Mouse (Mus musculus) ovary, adult 18-20 months (tissue): ENCODE results near the gene Slc44a4.

Source experiments
- DNase-seq: peaks from one replicate; pipeline ENCODE4 v3.0.0; 2022; ENCODE audit warnings: low spot score, mixed read lengths

Slc44a4 gene

DNA sequence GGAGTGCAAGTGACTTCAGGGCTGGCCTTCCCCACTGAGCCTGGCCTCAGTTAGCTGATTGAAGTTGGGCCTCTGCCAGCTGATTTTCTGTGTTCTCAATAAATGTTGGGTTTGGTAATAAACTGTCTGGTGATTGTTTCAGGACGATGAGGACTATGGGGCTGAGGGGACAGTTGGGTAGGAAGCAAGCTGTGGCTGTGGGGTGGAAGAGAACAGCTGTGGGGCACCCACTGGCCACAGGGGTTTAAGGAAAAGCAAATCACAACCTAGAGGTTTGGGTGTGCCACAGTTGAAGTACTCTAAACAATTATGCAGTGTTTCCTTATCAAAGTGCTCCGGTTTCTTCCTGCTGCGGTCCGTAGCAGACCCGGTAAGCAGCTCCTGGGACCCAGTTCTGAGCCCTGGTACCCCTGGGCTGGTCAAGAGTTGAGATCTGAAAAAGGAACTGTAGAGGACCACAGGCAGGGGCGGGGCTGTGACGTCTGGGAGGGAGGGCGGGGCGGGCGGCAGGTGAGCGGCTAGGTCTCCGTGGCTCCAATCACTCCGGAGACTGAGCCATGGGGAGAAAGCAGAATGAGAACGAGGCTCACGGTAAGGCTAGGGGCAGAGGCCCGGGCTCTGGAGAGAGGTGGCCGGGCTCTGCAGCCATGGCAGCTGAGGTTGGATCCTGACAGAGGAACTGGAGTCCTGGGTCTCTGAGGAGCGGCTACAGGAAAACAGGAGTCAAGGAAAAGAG lies at the start of gene Slc44a4:
Gene Slc44a4, plus strand, starts transcription at position 537 of the 736 bp plus-strand sequence.
- DNase-seq: no peak

- DNase-seq: no peak
These were observed 48.3 kb upstream of the Slc44a4 start for GRCm38 (mm10) chr17:34865981-34866380.

DNA sequence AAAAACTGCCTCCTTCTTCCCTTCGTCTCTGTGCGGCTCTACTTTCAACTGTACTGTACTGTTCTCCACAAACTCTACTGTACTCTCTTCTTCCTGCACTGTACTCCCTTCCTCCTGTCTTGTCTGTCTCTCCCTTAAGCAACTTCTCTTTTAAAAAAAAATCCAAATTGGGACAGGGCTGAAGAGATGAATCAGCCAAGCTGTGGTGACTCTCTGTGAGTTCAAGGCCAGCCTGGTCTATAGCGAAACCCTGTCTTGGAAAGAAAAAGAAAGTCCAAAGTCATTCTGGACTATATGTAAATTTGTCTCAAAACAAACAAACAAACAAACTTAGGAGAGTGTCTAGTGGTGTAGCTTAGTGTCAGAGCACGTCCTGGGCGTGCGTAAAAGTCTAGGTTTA lies 39.9 kb upstream of the Slc44a4 start:
- DNase-seq: no peak

- no peak for DNase-seq
These were observed 34.9 kb upstream of the Slc44a4 start, which contains the start of gene Zbtb12 for GRCm38 (mm10) chr17:34879336-34879879. Zbtb12 (plus strand) TSS chr17:34879483.

DNA sequence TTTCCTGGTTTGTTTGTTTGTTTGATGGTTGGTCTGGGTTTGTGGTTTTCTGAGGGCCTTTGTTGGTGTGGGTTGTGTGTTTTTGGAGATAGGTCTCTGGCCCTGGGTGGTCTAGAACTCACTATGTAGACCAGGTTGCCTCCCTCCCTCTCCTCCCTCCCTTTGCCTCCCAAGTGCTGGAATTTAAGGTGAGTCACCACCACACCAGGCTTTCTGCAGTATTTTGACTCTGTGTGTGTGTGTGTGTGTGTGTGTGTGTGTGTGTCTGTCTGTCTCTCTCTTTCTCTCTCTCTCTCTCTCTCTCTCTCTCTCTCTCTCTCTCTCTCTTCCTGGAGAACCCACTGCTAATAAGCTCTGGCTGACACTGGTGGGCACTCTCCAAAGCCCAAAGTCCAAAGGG lies 33.1 kb upstream of the Slc44a4 start:
- DNase-seq: no peak

DNA sequence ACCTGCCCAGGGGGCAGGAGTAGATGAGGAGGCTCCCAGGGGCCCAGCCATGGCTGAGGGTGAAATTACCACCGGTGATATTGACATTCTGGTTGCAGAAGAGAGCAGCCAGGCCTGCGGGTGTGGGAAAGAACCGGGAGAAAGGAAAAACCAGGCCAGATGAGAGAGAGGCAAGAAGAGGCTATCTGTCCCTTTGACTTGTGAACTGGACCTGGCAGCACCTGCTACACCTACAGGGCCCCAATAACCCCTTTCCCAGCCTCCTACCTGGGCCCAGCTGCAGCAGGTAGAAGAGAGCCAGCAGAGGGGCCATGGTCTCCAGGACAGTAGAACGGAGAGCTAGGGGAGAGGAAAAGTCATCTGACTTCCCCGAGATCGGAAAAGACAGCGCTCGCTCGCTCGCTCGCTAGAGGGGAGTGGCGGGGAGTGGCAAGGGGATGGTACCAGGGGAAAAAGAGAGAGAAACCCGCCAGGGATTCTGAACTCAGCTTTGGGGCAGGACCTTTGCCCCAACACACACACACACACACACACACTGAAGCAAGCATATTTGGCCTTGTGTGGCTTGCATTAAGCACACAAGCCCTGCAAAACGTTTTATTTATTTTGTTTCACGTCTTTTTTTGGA lies 32.5 kb upstream of the Slc44a4 start, which contains the start of gene Gm20547:
Gene Gm20547, minus strand, starts transcription at position 360 of the 628 bp plus-strand sequence.
- DNase-seq: no peak

- no peak for DNase-seq
These were observed 30.9 kb upstream of the Slc44a4 start for GRCm38 (mm10) chr17:34883332-34883731.

DNA sequence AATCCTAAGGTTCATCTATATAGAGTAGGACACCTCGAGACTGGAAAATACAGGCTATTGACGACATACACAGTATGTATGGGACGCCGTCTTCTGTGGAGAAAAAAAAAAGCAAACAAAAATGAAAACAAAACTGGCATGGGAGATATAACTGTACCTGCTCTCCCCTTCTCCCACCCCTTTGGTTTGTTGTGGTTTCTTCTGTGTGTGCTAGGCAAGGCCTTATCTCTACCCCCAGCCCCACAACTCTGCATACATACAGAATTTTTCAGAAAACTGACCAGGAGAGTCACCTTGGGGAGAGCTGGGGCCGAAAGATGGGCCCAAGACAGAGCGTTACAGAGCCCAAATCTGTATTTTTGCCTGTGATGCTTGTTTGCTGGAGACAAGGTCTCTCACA lies 29.6 kb upstream of the Slc44a4 start:
- DNase-seq: no peak

GRCm38 (mm10) chr17:34885615-34886014 lies 28.7 kb upstream of the Slc44a4 start:
- DNase-seq: no peak

GRCm38 (mm10) chr17:34887942-34888341 lies 26.3 kb upstream of the Slc44a4 start:
- no peak for DNase-seq

DNA sequence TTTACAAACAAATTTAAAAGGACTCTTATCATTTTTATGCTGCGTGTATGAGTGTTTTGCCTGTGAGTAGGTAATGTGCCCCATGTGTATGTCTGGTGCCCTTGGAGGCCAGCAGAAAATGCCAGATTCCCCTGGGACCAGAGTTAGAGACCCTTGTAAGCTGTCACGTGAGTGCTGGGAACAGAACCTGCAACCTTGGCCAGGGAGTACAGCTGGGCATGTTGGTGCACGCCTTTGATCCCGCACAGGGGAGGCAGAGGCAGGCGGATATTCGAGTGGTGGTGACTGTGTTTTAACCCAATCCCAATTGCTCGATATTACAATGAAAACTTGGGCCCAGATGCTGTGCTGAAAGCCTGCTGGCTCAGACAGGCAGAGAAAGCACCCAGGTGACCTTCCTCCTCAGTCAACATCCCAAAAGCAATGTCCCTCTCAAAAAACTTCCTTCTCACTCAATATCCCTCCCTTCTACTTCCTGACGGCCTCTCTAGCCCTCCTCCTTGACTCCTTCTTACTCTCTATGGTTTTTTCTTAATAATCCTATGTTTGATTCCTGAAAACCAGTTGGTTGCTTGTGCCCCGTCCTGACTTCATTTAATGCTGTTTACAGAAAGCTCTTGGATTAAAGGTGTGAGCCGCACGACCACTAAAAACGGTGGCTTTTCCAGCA lies 24.1 kb upstream of the Slc44a4 start:
- DNase-seq: no peak

DNA sequence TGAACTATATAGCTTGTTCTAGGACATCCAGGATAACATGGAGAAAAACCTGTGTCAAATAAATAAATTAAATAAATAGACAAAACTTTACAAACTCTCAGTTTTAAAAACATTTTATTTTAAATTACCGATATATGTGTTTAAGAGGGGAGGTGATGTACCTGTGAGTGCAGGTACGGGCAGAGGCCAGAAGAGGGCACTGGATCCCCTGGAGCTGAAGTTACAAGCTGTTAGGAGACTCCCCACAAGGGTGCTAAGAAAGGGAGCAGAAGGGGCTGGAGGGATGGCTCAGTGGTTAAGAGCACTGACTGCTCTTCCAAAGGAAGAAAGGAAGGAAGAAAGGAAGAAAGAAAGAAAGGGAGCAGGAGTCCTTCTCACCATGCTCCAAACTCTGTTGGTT lies 22.9 kb upstream of the Slc44a4 start:
- no peak for DNase-seq

DNA sequence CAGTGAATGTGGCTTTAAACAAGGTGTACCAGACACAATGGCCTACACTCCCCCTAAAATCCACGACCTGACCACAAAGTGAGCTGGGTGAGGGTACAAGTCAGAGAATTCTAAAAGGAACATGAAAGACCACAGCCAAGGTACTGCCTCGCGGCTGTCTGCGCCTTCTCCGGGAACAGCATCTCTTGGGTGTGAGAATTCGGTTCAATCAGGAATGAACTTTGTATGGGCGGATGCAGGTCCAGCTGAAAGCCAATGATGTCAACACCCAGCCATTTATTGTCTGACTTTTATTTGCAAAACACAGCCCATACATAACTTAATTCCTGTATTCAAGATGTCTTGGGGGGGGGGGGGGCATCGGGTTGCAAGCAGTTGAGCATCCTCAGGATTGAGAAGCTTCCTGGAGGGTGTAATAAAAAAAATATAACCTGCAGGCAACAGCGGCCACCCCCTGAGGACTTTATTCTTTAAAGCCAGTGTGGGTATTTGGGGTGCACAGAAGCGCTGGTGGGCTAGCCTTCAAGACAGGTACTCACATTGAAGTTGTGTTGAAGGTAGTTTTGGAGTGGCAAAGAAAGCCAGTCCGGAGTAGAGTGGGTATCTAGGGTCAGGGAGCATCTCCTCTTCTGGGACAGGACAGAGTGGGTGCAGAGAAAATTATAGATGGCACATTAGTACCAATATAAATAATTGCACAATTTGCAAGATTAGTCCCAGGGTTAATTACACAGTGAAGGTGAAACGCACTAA lies 21.0 kb upstream of the Slc44a4 start:
- DNase-seq: no peak

- DNase-seq: peak; percentile 94
These were observed 20.1 kb upstream of the Slc44a4 start for GRCm38 (mm10) chr17:34894074-34894597.

DNA sequence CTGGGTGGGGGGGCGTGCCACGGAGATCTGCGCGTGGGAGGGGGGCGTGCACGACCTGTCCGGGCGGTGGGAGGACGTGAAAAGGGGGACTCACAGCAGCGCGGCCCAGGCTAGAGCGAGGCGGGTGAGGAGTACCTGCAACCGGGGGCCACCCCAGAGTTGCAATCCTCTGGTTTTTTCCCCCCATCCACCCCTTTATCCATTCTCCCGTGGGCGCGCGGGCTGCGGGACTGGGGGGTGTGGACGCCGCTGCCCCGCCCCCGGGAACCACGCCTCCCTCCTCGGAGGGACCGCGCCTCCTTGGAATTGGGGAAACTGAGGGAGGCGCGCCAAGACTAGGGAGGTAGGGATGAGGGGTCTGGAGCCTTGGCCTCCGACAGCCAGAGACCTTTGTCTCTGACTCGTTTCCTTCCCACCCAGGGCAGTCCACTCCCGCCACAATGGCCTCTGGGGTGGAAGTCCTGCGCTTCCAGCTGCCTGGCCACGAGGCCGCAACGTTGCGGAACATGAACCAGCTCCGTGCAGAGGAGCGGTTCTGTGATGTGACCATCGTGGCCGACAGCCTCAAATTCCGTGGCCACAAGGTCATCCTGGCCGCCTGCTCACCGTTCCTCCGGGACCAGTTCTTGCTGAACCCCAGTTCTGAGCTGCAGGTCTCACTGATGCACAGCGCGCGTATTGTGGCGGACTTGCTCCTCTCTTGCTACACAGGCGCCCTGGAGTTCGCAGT lies 19.3 kb upstream of the Slc44a4 start:
- peak; percentile 53 for DNase-seq

DNA sequence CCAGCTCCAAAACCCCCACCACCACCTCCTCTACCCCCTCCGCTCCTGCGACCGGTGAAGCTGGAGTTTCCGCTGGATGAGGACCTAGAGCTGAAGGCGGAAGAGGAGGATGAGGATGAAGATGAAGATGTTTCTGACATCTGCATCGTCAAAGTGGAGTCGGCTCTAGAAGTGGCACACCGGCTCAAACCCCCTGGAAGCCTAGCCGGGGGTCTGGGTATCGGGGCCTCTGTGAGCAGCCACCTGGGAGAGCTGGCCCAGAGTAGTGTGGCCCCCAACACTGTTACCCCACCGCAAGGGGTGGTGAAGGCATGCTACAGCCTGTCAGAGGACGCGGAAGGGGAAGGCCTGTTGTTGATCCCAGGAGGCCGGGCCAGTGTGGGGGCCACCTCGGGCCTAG lies 18.5 kb upstream of the Slc44a4 start:
- DNase-seq: no peak

- no peak for DNase-seq
These were observed 17.9 kb upstream of the Slc44a4 start for GRCm38 (mm10) chr17:34896366-34896765.

- no peak for DNase-seq
These were observed 16.7 kb upstream of the Slc44a4 start for GRCm38 (mm10) chr17:34897373-34898159.

GRCm38 (mm10) chr17:34898160-34898586 lies 16.1 kb upstream of the Slc44a4 start, which contains the start of the genes C2 and Ehmt2:
C2 (minus strand) TSS chr17:34898265.
Ehmt2 (plus strand) TSS chr17:34898469.
- peak; percentile 74 for DNase-seq

- DNase-seq: no peak
These were observed 15.6 kb upstream of the Slc44a4 start for GRCm38 (mm10) chr17:34898706-34899052.
